Mouse (Mus musculus) megakaryocyte, adult 5-6 weeks (primary cell): ENCODE results near the gene Ipo5. TPM values are rescaled to one million over a fixed set of nuclear protein-coding genes. Genes with fewer than 3 reads are reported as not detected.

Source experiments
- ATAC-seq: 2 replicates; pipeline ENCODE4 v1.8.0; 2016; ENCODE audit warnings: mild to moderate bottlenecking, inconsistent platforms; ENCODE audit not compliant: poor library complexity, severe bottlenecking
- total RNA-seq, 2 experiments: library from RNA; stranded (forward) in 1 of 2; stranded (reverse) in 1 of 2; fragments of 153-499, 151-499 nt in 1 of 2; fragments of 221-1000, 200-1000 nt in 1 of 2; gene quantifications; 2 replicates each; pipeline versions ENCODE4 v1.2.3 to v1.2.4; 2015 to 2017

Gene Ipo5
- total RNA-seq, 2 experiments from 2014 or later: 61.0 to 96.7 TPM

- ATAC-seq: no peak
Measured at GRCm38 (mm10) chr14:120912916-120913315, 1.9 kb downstream of the Ipo5 start.

- no peak for ATAC-seq
Measured at GRCm38 (mm10) chr14:120921805-120922204, 10.8 kb downstream of the Ipo5 start.

- ATAC-seq: no peak
Measured at GRCm38 (mm10) chr14:120924044-120924443, 13.0 kb downstream of the Ipo5 start.

- ATAC-seq: no peak
Measured at GRCm38 (mm10) chr14:120925731-120926585, 14.9 kb downstream of the Ipo5 start.

GRCm38 (mm10) chr14:120931236-120931635 is 20.2 kb downstream of the Ipo5 start:
- ATAC-seq: no peak

- no peak for ATAC-seq
Measured at GRCm38 (mm10) chr14:120933624-120934023, 22.6 kb downstream of the Ipo5 start.

GRCm38 (mm10) chr14:120937102-120937501 is 26.1 kb downstream of the Ipo5 start:
- no peak for ATAC-seq

- ATAC-seq: no peak
Measured at GRCm38 (mm10) chr14:120942803-120943202, 31.8 kb downstream of the Ipo5 start.

- no peak for ATAC-seq
Measured at GRCm38 (mm10) chr14:120945146-120945545, 34.1 kb downstream of the Ipo5 start.

GRCm38 (mm10) chr14:120947104-120947503 is 36.1 kb downstream of the Ipo5 start:
- ATAC-seq: no peak

- peak; percentile 54 for ATAC-seq
Measured at GRCm38 (mm10) chr14:120949002-120949401, 38.0 kb downstream of the Ipo5 start.

- no peak for ATAC-seq
Measured at GRCm38 (mm10) chr14:120950068-120950467, 39.0 kb downstream of the Ipo5 start.

- no peak for ATAC-seq
Measured at GRCm38 (mm10) chr14:120952434-120952833, 41.4 kb downstream of the Ipo5 start.

GRCm38 (mm10) chr14:120960551-120960950 is 49.5 kb downstream of the Ipo5 start:
- no peak for ATAC-seq

GRCm38 (mm10) chr14:120960991-120961390 is 50.0 kb downstream of the Ipo5 start:
- no peak for ATAC-seq

- peak; percentile 67 for ATAC-seq
Measured at GRCm38 (mm10) chr14:120967072-120967471, 56.0 kb downstream of the Ipo5 start.

- ATAC-seq: no peak
Measured at GRCm38 (mm10) chr14:120968723-120969122, 57.7 kb downstream of the Ipo5 start.

GRCm38 (mm10) chr14:120969673-120970072 is 58.6 kb downstream of the Ipo5 start:
- ATAC-seq: no peak

GRCm38 (mm10) chr14:120970637-120971036 is 59.6 kb downstream of the Ipo5 start:
- ATAC-seq: peak; percentile 54; the same call in 1 of the 2 replicates

- ATAC-seq: no peak
Measured at GRCm38 (mm10) chr14:120971313-120971712, 60.3 kb downstream of the Ipo5 start.

GRCm38 (mm10) chr14:120979559-120979958 is 68.5 kb downstream of the Ipo5 start:
- no peak for ATAC-seq

GRCm38 (mm10) chr14:120989126-120989525 is 78.1 kb downstream of the Ipo5 start:
- no peak for ATAC-seq
